ENCODE assay signal across 12 mouse cellular contexts in the genomic region with DNA sequence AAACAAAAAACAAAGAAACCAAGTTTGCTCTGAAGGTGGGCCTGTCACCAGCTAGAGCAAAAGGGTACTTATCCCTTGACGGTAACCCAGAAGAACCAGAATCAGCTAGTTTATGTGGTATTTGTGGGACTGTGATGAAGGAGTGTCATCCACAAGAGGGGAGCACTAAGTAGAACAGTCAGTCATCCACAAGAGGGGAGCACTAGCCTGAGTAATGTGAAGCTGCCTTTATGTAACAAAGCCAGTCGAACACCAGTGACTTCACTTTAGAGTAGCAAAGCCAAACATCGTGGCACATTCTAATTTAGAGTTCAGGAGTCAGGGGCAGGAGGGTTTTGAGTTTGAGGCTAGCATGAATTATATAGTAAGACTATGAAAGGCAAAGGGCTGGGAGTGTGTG. TPM values are rescaled to one million over a fixed set of nuclear protein-coding genes. Genes with fewer than 3 reads are reported as not detected.
DNase-seq lines count a peak whose midpoint lies in the region; ATAC-seq and TF ChIP-seq lines count a peak whose summit lies in the region.
"Had no signal": no experiment of that assay in that cellular context is flagged by ENCODE, and none has a peak within 500 bp of the region (broad histone marks: within the 10 kb centered on the region; RNA-seq: fewer than 3 reads in every experiment).

No protein-coding gene starts in this region.

- peak; percentile 39 for DNase-seq in forebrain, embryonic 14.5 days (ENCODE audit: low spot score)
- peak; percentile 20 for DNase-seq in limb, embryonic 11.5 days (ENCODE audit: low spot score)
- DNase-seq in limb, embryonic 10.5 days (ENCODE audit: low spot score) = no peak
- peak; percentile 34 for DNase-seq in adipocyte (ENCODE audit: low spot score)
- DNase-seq in limb, embryonic 14.5 days (ENCODE audit: low spot score) = peak; percentile 54
- no peak for DNase-seq in urinary bladder, postnatal 36 days (ENCODE audit: low spot score in 2 of 2)
- DNase-seq in ovary, postnatal 10 days (ENCODE audit: low spot score) = no peak
- DNase-seq: gastrocnemius, adult 2 months had no signal

- 75% methylated on average over 3 of the region's 3 CpGs for WGBS in forebrain, embryonic 14.5 days
- 72% methylated on average over 3 of the region's 3 CpGs for WGBS in forebrain, embryonic 15.5 days
- WGBS in limb, embryonic 11.5 days = 72% methylated on average over 3 of the region's 3 CpGs
- WGBS in limb, embryonic 10.5 days = 83% methylated on average over 3 of the region's 3 CpGs
- 61% methylated on average over 3 of the region's 3 CpGs for WGBS in limb, embryonic 14.5 days

- ATAC-seq in forebrain, embryonic 14.5 days = no peak
- ATAC-seq in forebrain, embryonic 15.5 days (replicated peaks) = no peak
- ATAC-seq in limb, embryonic 11.5 days (ENCODE audit: insufficient number of reproducible peaks, low FRiP score, low TSS enrichment, low read depth) = no peak
- ATAC-seq in limb, embryonic 14.5 days (ENCODE audit: low FRiP score, low read depth) = no peak

- no peaks in the 10 kb centered on the region for H3K27me3 ChIP-seq in forebrain, embryonic 14.5 days (replicated peaks; ENCODE audit: control insufficient read depth, insufficient read depth, low read length)
- H3K27me3 ChIP-seq in forebrain, embryonic 15.5 days = no peaks in the 10 kb centered on the region
- no peaks in the 10 kb centered on the region for H3K27me3 ChIP-seq in limb, embryonic 11.5 days (ENCODE audit: control insufficient read depth, insufficient read depth, low read length)
- H3K27me3 ChIP-seq in limb, embryonic 10.5 days (ENCODE audit: low read depth, poor library complexity, severe bottlenecking) = no peaks in the 10 kb centered on the region
- no peaks in the 10 kb centered on the region for H3K27me3 ChIP-seq in limb, embryonic 14.5 days (ENCODE audit: control insufficient read depth, insufficient read depth, low read length)
- H3K27me3 ChIP-seq: embryonic facial prominence, embryonic 13.5 days had no signal

- H3K9ac ChIP-seq in forebrain, embryonic 14.5 days (ENCODE audit: low read length) = no peak overlapping the region
- no peak overlapping the region for H3K9ac ChIP-seq in forebrain, embryonic 15.5 days (replicated peaks)
- H3K9ac ChIP-seq in limb, embryonic 11.5 days (ENCODE audit: low read length) = no peak overlapping the region
- H3K9ac ChIP-seq in limb, embryonic 14.5 days (ENCODE audit: low read depth, low read length, severe bottlenecking) = no peak overlapping the region
- H3K9ac ChIP-seq: embryonic facial prominence, embryonic 13.5 days; hindbrain, embryonic 14.5 days had no signal

- 0 out of 2 replicates have a peak, but pooled peaks cover 3% of the 10 kb centered on the region for H3K36me3 ChIP-seq in forebrain, embryonic 14.5 days (ENCODE audit: control insufficient read depth, insufficient read depth, low read length)
- H3K36me3 ChIP-seq in forebrain, embryonic 15.5 days = no peaks in the 10 kb centered on the region
- no peaks in the 10 kb centered on the region for H3K36me3 ChIP-seq in limb, embryonic 11.5 days (ENCODE audit: control insufficient read depth, insufficient read depth, low read length)
- H3K36me3 ChIP-seq in limb, embryonic 10.5 days = peaks cover 8% of the 10 kb centered on the region
- no peaks in the 10 kb centered on the region for H3K36me3 ChIP-seq in limb, embryonic 14.5 days (ENCODE audit: control insufficient read depth, insufficient read depth, low read length)
- H3K36me3 ChIP-seq: embryonic facial prominence, embryonic 13.5 days had no signal

- no peak overlapping the region for H3K4me2 ChIP-seq in forebrain, embryonic 14.5 days (ENCODE audit: low read length)
- no peak overlapping the region for H3K4me2 ChIP-seq in forebrain, embryonic 15.5 days (replicated peaks)
- H3K4me2 ChIP-seq in limb, embryonic 11.5 days (ENCODE audit: low read depth, severe bottlenecking) = no peak overlapping the region
- no peak overlapping the region for H3K4me2 ChIP-seq in limb, embryonic 14.5 days (replicated peaks; ENCODE audit: low read depth, low read length, severe bottlenecking)
- H3K4me2 ChIP-seq: embryonic facial prominence, embryonic 13.5 days; hindbrain, embryonic 14.5 days had no signal

- H3K9me3 ChIP-seq in forebrain, embryonic 14.5 days (replicated peaks; ENCODE audit: control insufficient read depth, low read length) = no peaks in the 10 kb centered on the region
- no peaks in the 10 kb centered on the region for H3K9me3 ChIP-seq in forebrain, embryonic 15.5 days
- no peaks in the 10 kb centered on the region for H3K9me3 ChIP-seq in limb, embryonic 11.5 days (ENCODE audit: control insufficient read depth, low read length)
- H3K9me3 ChIP-seq in limb, embryonic 10.5 days (replicated peaks) = no peaks in the 10 kb centered on the region
- H3K9me3 ChIP-seq in limb, embryonic 14.5 days (ENCODE audit: control insufficient read depth, low read length) = no peaks in the 10 kb centered on the region
- H3K9me3 ChIP-seq: embryonic facial prominence, embryonic 13.5 days had no signal

- no peak for TF ChIP-seq POLR2A in limb, embryonic 14.5 days (IDR thresholded peaks at IDR 0.05; ENCODE audit: borderline replicate concordance, extremely low read depth, insufficient read depth, insufficient read length)

- H3K27ac ChIP-seq in forebrain, embryonic 14.5 days (ENCODE audit: low read depth, low read length) = no peak overlapping the region
- H3K27ac ChIP-seq in forebrain, embryonic 15.5 days (replicated peaks) = no peak overlapping the region
- no peak overlapping the region for H3K27ac ChIP-seq in limb, embryonic 11.5 days (replicated peaks; ENCODE audit: low read depth, low read length)
- H3K27ac ChIP-seq in limb, embryonic 10.5 days = no peak overlapping the region
- no peak overlapping the region for H3K27ac ChIP-seq in limb, embryonic 14.5 days (replicated peaks; ENCODE audit: low read depth, low read length)
- H3K27ac ChIP-seq: gastrocnemius, adult 2 months; hindbrain, embryonic 14.5 days had no signal

- H3K4me1 ChIP-seq in forebrain, embryonic 14.5 days (ENCODE audit: control insufficient read depth, insufficient read depth, low read length) = no peaks in the 10 kb centered on the region
- H3K4me1 ChIP-seq in forebrain, embryonic 15.5 days = no peaks in the 10 kb centered on the region
- H3K4me1 ChIP-seq in limb, embryonic 11.5 days (ENCODE audit: control insufficient read depth, insufficient read depth, low read length) = peaks cover under 1% of the 10 kb centered on the region; the same call in 1 of the 2 replicates
- peaks cover 35% of the 10 kb centered on the region for H3K4me1 ChIP-seq in limb, embryonic 10.5 days
- H3K4me1 ChIP-seq in limb, embryonic 14.5 days (ENCODE audit: control insufficient read depth, insufficient read depth, low read length) = no peaks in the 10 kb centered on the region

- no peak overlapping the region for H3K4me3 ChIP-seq in forebrain, embryonic 14.5 days (ENCODE audit: low read depth, low read length)
- no peak overlapping the region for H3K4me3 ChIP-seq in forebrain, embryonic 15.5 days
- no peak overlapping the region for H3K4me3 ChIP-seq in limb, embryonic 11.5 days (ENCODE audit: low read depth, low read length)
- H3K4me3 ChIP-seq in limb, embryonic 10.5 days = no peak overlapping the region
- H3K4me3 ChIP-seq in limb, embryonic 14.5 days (replicated peaks; ENCODE audit: low read length) = no peak overlapping the region
- H3K4me3 ChIP-seq: embryonic facial prominence, embryonic 13.5 days; gastrocnemius, adult 2 months had no signal

RNA-seq across cellular contexts. Expression of gene Phxr2, which starts 40.3 kb away (rescaled TPM):
- polyA plus RNA-seq in forebrain, embryonic 14.5 days (2014; fragmentation: Nextera tagmentation; extraction: Ambion mirVana) = not detected in 2 replicates
- polyA plus RNA-seq in forebrain, embryonic 15.5 days (2015; fragmentation: Nextera tagmentation; extraction: Ambion mirVana) = not detected in 2 replicates
- polyA plus RNA-seq in limb, embryonic 11.5 days (2014; fragmentation: Nextera tagmentation; extraction: Ambion mirVana) = not detected in 2 replicates
- 0.20 TPM in 1 of 2 replicates, not detected in the other for polyA plus RNA-seq in limb, embryonic 10.5 days (2016; fragmentation: Nextera tagmentation; extraction: Ambion mirVana)
- polyA plus RNA-seq in limb, embryonic 14.5 days (2012; rRNA removed) = not detected in 2 replicates
- not detected in 2 replicates for polyA plus RNA-seq in limb, embryonic 14.5 days (2014; fragmentation: Nextera tagmentation; extraction: Ambion mirVana)
- polyA plus RNA-seq: embryonic facial prominence, embryonic 13.5 days; hindbrain, embryonic 14.5 days; stomach, embryonic 14.5 days had no signal

RNA-seq across cellular contexts. Expression of gene Galnt4, which starts 58.4 kb away (rescaled TPM):
- 2.3 and 3.2 TPM in 2 replicates for polyA plus RNA-seq in forebrain, embryonic 14.5 days (2014; fragmentation: Nextera tagmentation; extraction: Ambion mirVana)
- 2.8 and 2.9 TPM in 2 replicates for polyA plus RNA-seq in forebrain, embryonic 15.5 days (2015; fragmentation: Nextera tagmentation; extraction: Ambion mirVana)
- 5.8 and 8.0 TPM in 2 replicates for polyA plus RNA-seq in limb, embryonic 11.5 days (2014; fragmentation: Nextera tagmentation; extraction: Ambion mirVana)
- 5.7 and 6.0 TPM in 2 replicates for polyA plus RNA-seq in limb, embryonic 10.5 days (2016; fragmentation: Nextera tagmentation; extraction: Ambion mirVana)
- 3.5 and 4.3 TPM in 2 replicates for polyA plus RNA-seq in limb, embryonic 14.5 days (2012; rRNA removed)
- 13.0 and 13.8 TPM in 2 replicates for polyA plus RNA-seq in limb, embryonic 14.5 days (2014; fragmentation: Nextera tagmentation; extraction: Ambion mirVana)

RNA-seq across cellular contexts. Expression of gene Poc1b, which starts 59.6 kb away (rescaled TPM):
- 20.4 and 20.8 TPM in 2 replicates for polyA plus RNA-seq in forebrain, embryonic 14.5 days (2014; fragmentation: Nextera tagmentation; extraction: Ambion mirVana)
- polyA plus RNA-seq in forebrain, embryonic 15.5 days (2015; fragmentation: Nextera tagmentation; extraction: Ambion mirVana) = 15.4 and 16.4 TPM in 2 replicates
- polyA plus RNA-seq in limb, embryonic 11.5 days (2014; fragmentation: Nextera tagmentation; extraction: Ambion mirVana) = 48.3 and 48.4 TPM in 2 replicates
- 39.2 and 39.9 TPM in 2 replicates for polyA plus RNA-seq in limb, embryonic 10.5 days (2016; fragmentation: Nextera tagmentation; extraction: Ambion mirVana)
- polyA plus RNA-seq in limb, embryonic 14.5 days (2012; rRNA removed) = 23.1 and 25.3 TPM in 2 replicates
- 23.4 and 27.9 TPM in 2 replicates for polyA plus RNA-seq in limb, embryonic 14.5 days (2014; fragmentation: Nextera tagmentation; extraction: Ambion mirVana)

Comparison
In these comparisons a context has a peak if more than half of its experiments do, and no peak if none do; other contexts are left out.
1. DNase-seq: peak in forebrain, embryonic 14.5 days (single experiment), limb, embryonic 11.5 days (single experiment), adipocyte (single experiment) and limb, embryonic 14.5 days (single experiment); none in limb, embryonic 10.5 days (single experiment), urinary bladder, postnatal 36 days (0 of 2) and ovary, postnatal 10 days (single experiment).